Mouse (Mus musculus): ENCODE measurements around the gene Rgn. TPM values are rescaled to one million over a fixed set of nuclear protein-coding genes. Genes with fewer than 3 reads are reported as not detected.

Gene Rgn
- total and polyA plus RNA-seq, 3 experiments = not detected

- DNase-seq (ENCODE audit: low read depth, low spot score) = peak; percentile 44
- H3K9ac ChIP-seq (ENCODE audit: control insufficient read depth, low read depth, low read length, poor library complexity, severe bottlenecking) = no peak overlapping the region
These were observed 38.4 kb downstream of the Rgn start for GRCm38 (mm10) chrX:20587968-20588367.

GRCm38 (mm10) chrX:20608500-20608899 is 58.9 kb downstream of the Rgn start:
- no peak overlapping the region for H3K4me3 ChIP-seq (ENCODE audit: control insufficient read depth in 1 of 2, insufficient read depth in 1 of 2, low read depth in 2 of 2, low read length in 2 of 2)
- peaks cover 0 to 7% of the 10 kb centered on the region in 2 experiments; a peak in 2 of 4 replicates for H3K36me3 ChIP-seq (ENCODE audit: control insufficient read depth in 1 of 2, insufficient read depth in 2 of 2, low read length in 2 of 2)
- H3K79me2 ChIP-seq (ENCODE audit: control insufficient read depth, insufficient read depth, low read length, poor library complexity) = no peaks in the 10 kb centered on the region
- H3K9ac ChIP-seq (ENCODE audit: control insufficient read depth, low read depth, low read length, poor library complexity, severe bottlenecking) = no peak overlapping the region
- H3K27ac ChIP-seq (ENCODE audit: control insufficient read depth, low read depth, low read length) = no peak overlapping the region
- H3K4me1 ChIP-seq (ENCODE audit: control insufficient read depth in 1 of 2, insufficient read depth in 2 of 2, low read length in 2 of 2) = peaks cover 0 to 7% of the 10 kb centered on the region in 2 experiments; a peak in 1 of 4 replicates
- no peaks in the 10 kb centered on the region for H3K27me3 ChIP-seq (ENCODE audit: control insufficient read depth in 1 of 2, insufficient read depth in 2 of 2, low read length in 2 of 2)
- H3K9me3 ChIP-seq (replicated peaks; ENCODE audit: insufficient read depth, low read length) = no peaks in the 10 kb centered on the region
- TF ChIP-seq NRF1 (IDR thresholded peaks at IDR 0.05; ENCODE audit: insufficient read depth, low read depth, low read length, poor library complexity, severe bottlenecking) (no peak), POLR2AphosphoS2 (IDR thresholded peaks at IDR 0.05; ENCODE audit: low read length) (no peak), CHD2 (IDR thresholded peaks at IDR 0.05; ENCODE audit: low read length) (no peak), POLR2A (IDR thresholded peaks at IDR 0.05; ENCODE audit: control insufficient read depth in 1 of 2, insufficient read depth in 1 of 2, low read depth in 1 of 2, low read length in 2 of 2, poor library complexity in 1 of 2) (no peak), ELF1 (IDR thresholded peaks at IDR 0.05; ENCODE audit: low read depth, low read length) (no peak), ETS1 (IDR thresholded peaks at IDR 0.05; ENCODE audit: low read depth, low read length) (no peak), SIN3A (IDR thresholded peaks at IDR 0.05; ENCODE audit: low read length) (no peak), E2F4 (IDR thresholded peaks at IDR 0.05; ENCODE audit: borderline replicate concordance, low read depth, low read length) (no peak), RAD21 (IDR thresholded peaks at IDR 0.05; ENCODE audit: low read depth, low read length) (no peak), MYC (IDR thresholded peaks at IDR 0.05; ENCODE audit: low read depth, low read length) (no peak), HCFC1 (IDR thresholded peaks at IDR 0.05; ENCODE audit: low read depth, low read length) (no peak), NELFE (IDR thresholded peaks at IDR 0.05; ENCODE audit: low read depth, low read length) (no peak), GABPA (IDR thresholded peaks at IDR 0.05; ENCODE audit: low read depth, low read length) (no peak), POLR2AphosphoS5 (IDR thresholded peaks at IDR 0.05; ENCODE audit: borderline replicate concordance, low read depth, low read length) (no peak), MAZ (IDR thresholded peaks at IDR 0.05; ENCODE audit: low read depth, low read length) (no peak), TBP (IDR thresholded peaks at IDR 0.05; ENCODE audit: low read depth, low read length) (no peak), ZC3H11A (IDR thresholded peaks at IDR 0.05; ENCODE audit: low read depth, low read length) (no peak), TAL1 (IDR thresholded peaks at IDR 0.05; ENCODE audit: low read length) (no peak), USF1 (IDR thresholded peaks at IDR 0.05; ENCODE audit: low read depth, low read length) (no peak), MXI1 (IDR thresholded peaks at IDR 0.05; ENCODE audit: low read depth, low read length) (no peak)
- DNase-seq (ENCODE audit: low read depth, low spot score) = peak; percentile 37

More at GRCm38 (mm10) chrX:20587968-20588367, 38.4 kb downstream of the Rgn start:
- Histone ChIP-seq H3K9me3 (replicated peaks; ENCODE audit: insufficient read depth, low read length) (no peaks in the 10 kb centered on the region), H3K79me2 (ENCODE audit: control insufficient read depth, insufficient read depth, low read length, poor library complexity) (no peaks in the 10 kb centered on the region), H3K27ac (ENCODE audit: control insufficient read depth, low read depth, low read length) (no peak overlapping the region), H3K36me3 (ENCODE audit: control insufficient read depth in 1 of 2, insufficient read depth in 2 of 2, low read length in 2 of 2) (no peaks in the 10 kb centered on the region), H3K4me1 (ENCODE audit: control insufficient read depth in 1 of 2, insufficient read depth in 2 of 2, low read length in 2 of 2) (no peaks in the 10 kb centered on the region), H3K4me3 (ENCODE audit: control insufficient read depth in 1 of 2, insufficient read depth in 1 of 2, low read depth in 2 of 2, low read length in 2 of 2) (no peak overlapping the region), H3K27me3 (ENCODE audit: control insufficient read depth in 1 of 2, insufficient read depth in 2 of 2, low read length in 2 of 2) (no peaks in the 10 kb centered on the region; a peak in 1 of 4 replicates)
- TF ChIP-seq MYB (IDR thresholded peaks at IDR 0.05; ENCODE audit: low read depth, low read length) (no peak), MEF2A (IDR thresholded peaks at IDR 0.05; ENCODE audit: extremely low read depth, insufficient replicate concordance, low read depth, low read length, poor library complexity, severe bottlenecking) (no peak), ZNF384 (IDR thresholded peaks at IDR 0.05; ENCODE audit: low read depth, low read length) (peak; percentile 87), MYC (IDR thresholded peaks at IDR 0.05; ENCODE audit: low read depth, low read length) (no peak), BHLHE40 (IDR thresholded peaks at IDR 0.05; ENCODE audit: borderline replicate concordance, low read depth, low read length) (no peak), ZC3H11A (IDR thresholded peaks at IDR 0.05; ENCODE audit: low read depth, low read length) (peak; percentile 78), MAZ (IDR thresholded peaks at IDR 0.05; ENCODE audit: low read depth, low read length) (no peak), ZMIZ1 (IDR thresholded peaks at IDR 0.05; ENCODE audit: low read depth, low read length) (no peak), CTCF (IDR thresholded peaks at IDR 0.05 in 2 of 3, conservative IDR thresholded peaks at IDR 0.05 in 1 of 3; ENCODE audit: control insufficient read depth in 1 of 3, insufficient read depth in 1 of 3, low read depth in 2 of 3, low read length in 3 of 3, poor library complexity in 1 of 3, severe bottlenecking in 1 of 3) (peak; percentile 15 to 73 (median 17); a peak in 4 of 6 replicates), UBTF (IDR thresholded peaks at IDR 0.05; ENCODE audit: borderline replicate concordance, insufficient read depth, low read depth, low read length) (no peak), E2F4 (IDR thresholded peaks at IDR 0.05; ENCODE audit: borderline replicate concordance, low read depth, low read length) (no peak), EP300 (IDR thresholded peaks at IDR 0.05; ENCODE audit: low read depth in 1 of 2, low read length in 2 of 2) (no peak), RCOR1 (IDR thresholded peaks at IDR 0.05; ENCODE audit: low read depth, low read length) (no peak), RAD21 (IDR thresholded peaks at IDR 0.05; ENCODE audit: low read depth, low read length) (peak; percentile 91), HCFC1 (IDR thresholded peaks at IDR 0.05; ENCODE audit: low read depth, low read length) (no peak), SMC3 (IDR thresholded peaks at IDR 0.05; ENCODE audit: low read depth, low read length) (peak; percentile 72), GABPA (IDR thresholded peaks at IDR 0.05; ENCODE audit: low read depth, low read length) (no peak), TBP (IDR thresholded peaks at IDR 0.05; ENCODE audit: low read depth, low read length) (no peak), CHD1 (IDR thresholded peaks at IDR 0.05; ENCODE audit: low read depth, low read length) (no peak)
